Mouse (Mus musculus) hindbrain, embryonic 14.5 days (tissue): ENCODE measurements around the gene Epha1. TPM values are rescaled to one million over a fixed set of nuclear protein-coding genes. Genes with fewer than 3 reads are reported as not detected.

Experiments used
- ATAC-seq: fragments of 200-750 bp; cut with Nextera tagmentation; 2 replicates; pipeline ENCODE4 v1.8.0; 2017; ENCODE audit warnings: moderate number of reproducible peaks, mild to moderate bottlenecking, moderate TSS enrichment, moderate library complexity; ENCODE audit not compliant: low FRiP score
- DNase-seq: peaks from one replicate; pipeline ENCODE4 v3.0.0-alpha.2; 2015; ENCODE audit warnings: low spot score
- H3K27ac ChIP-seq: fragments of 300-500 bp; sonication (generic); 2 replicates; pipeline ENCODE4 v1.5.1; 2014; ENCODE audit warnings: mild to moderate bottlenecking, moderate library complexity
- H3K27me3 ChIP-seq: fragments of 300-500 bp; sonication (generic); 2 replicates; pipeline ENCODE4 v1.6.1; 2014; ENCODE audit warnings: mild to moderate bottlenecking, low read length, mixed read lengths; ENCODE audit not compliant: control insufficient read depth, insufficient read depth
- H3K36me3 ChIP-seq: fragments of 300-500 bp; sonication (generic); replicated peaks from 2 replicates; pipeline ENCODE4 v1.6.1; 2014; ENCODE audit not compliant: control insufficient read depth, insufficient read depth
- H3K4me1 ChIP-seq: fragments of 300-500 bp; sonication (generic); replicated peaks from 2 replicates; pipeline ENCODE4 v1.6.1; 2014; ENCODE audit warnings: antibody characterized with exemption, low read length, mixed read lengths; ENCODE audit not compliant: control insufficient read depth, insufficient read depth
- H3K4me2 ChIP-seq: fragments of 300-500 bp; sonication (generic); replicated peaks from 2 replicates; pipeline ENCODE4 v1.6.1; 2014; ENCODE audit warnings: mild to moderate bottlenecking, moderate library complexity
- H3K4me3 ChIP-seq: fragments of 300-500 bp; sonication (generic); replicated peaks from 2 replicates; pipeline ENCODE4 v1.5.1; 2014; ENCODE audit warnings: mild to moderate bottlenecking, low read length
- H3K9ac ChIP-seq: fragments of 300-500 bp; sonication (generic); 2 replicates; pipeline ENCODE4 v1.6.1; 2014
- H3K9me3 ChIP-seq: fragments of 300-500 bp; sonication (generic); 2 replicates; pipeline ENCODE4 v1.6.1; 2016; ENCODE audit warnings: low read length; ENCODE audit not compliant: control insufficient read depth
- WGBS: fragments of 180-500 bp; shearing (Covaris S2); extraction: QIAGEN DNeasy Blood & Tissue Kit; methylation state at CpG from one replicate; pipeline ENCODE4 v1.1.7; 2014; 5-methylcytosine and 5-hydroxymethylcytosine counted together
- polyA plus RNA-seq: library from polyadenylated mRNA; unstranded; fragments of >200 nt; fragmentation: Nextera tagmentation; extraction: Ambion mirVana; gene quantifications from 2 replicates; pipeline ENCODE4 v1.2.1, GENCODE M21; 2014

Epha1 gene
- polyA plus RNA-seq, 1 experiment from 2014 or later = 0.24 TPM

DNA sequence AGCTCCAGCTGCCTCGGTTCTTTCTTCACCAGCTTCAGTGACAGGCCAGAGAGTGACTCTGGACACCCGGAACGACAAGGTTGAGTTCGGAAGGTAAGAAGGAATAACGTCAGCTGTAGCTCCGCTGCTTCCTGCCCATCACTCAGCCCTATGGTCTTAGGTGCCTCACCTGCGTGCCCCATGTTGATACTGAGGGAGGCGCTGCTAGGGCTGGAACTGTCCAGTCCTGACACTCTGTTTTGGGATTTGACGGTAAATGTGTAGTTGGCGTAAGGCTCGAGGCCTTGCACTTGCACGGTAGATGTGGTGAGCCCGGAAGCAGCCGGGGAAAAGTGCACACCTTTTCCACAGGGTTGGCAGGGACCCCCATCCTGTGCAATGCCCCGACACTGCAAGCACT, 8.5 kb downstream of the Epha1 start:
- 91% methylated on average over 15 of the region's 15 CpGs for WGBS
- ATAC-seq = no peak
- Histone ChIP-seq H3K4me1 (no peaks in the 10 kb centered on the region), H3K9ac (no peak overlapping the region), H3K4me3 (no peak overlapping the region), H3K9me3 (no peaks in the 10 kb centered on the region), H3K4me2 (no peak overlapping the region), H3K36me3 (peaks cover 4% of the 10 kb centered on the region; the same call in 1 of the 2 replicates), H3K27me3 (no peaks in the 10 kb centered on the region), H3K27ac (no peak overlapping the region)
- no peak for DNase-seq

DNA sequence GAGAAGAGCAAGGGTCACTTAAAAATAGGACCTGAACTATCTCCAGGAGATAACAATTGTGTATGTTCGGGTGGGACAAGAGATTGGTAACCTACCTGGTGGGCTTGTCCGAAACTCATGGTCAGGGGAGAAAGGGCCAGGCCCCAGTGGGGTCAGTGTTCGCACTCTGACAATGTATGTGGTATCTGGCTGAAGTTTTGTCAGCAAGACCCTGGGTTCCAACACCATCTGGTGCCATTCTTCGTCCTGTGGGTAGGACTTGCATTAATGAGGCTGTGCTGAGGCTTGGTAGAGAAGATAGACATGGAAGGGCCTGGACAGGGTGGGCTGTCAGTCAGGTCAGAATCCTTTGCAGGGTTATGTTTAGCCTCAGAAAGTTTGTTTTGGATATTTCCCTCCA, 9.0 kb downstream of the Epha1 start:
- 86% methylated on average over 4 of the region's 4 CpGs for WGBS
- H3K27ac ChIP-seq = no peak overlapping the region

GRCm38 (mm10) chr6:42362974-42363373, 10.1 kb downstream of the Epha1 start:
- Histone ChIP-seq H3K9ac (no peak overlapping the region), H3K4me2 (no peak overlapping the region), H3K9me3 (no peaks in the 10 kb centered on the region), H3K4me3 (no peak overlapping the region), H3K36me3 (peaks cover 20% of the 10 kb centered on the region), H3K27me3 (no peaks in the 10 kb centered on the region), H3K4me1 (no peaks in the 10 kb centered on the region), H3K27ac (no peak overlapping the region)
- 60% methylated on average over 3 of the region's 3 CpGs for WGBS
- DNase-seq = no peak
- ATAC-seq = no peak

More for the DNA sequence above, 9.0 kb downstream of the Epha1 start:
- Histone ChIP-seq H3K4me3 (no peak overlapping the region), H3K4me1 (no peaks in the 10 kb centered on the region), H3K4me2 (no peak overlapping the region), H3K27me3 (no peaks in the 10 kb centered on the region), H3K36me3 (peaks cover 9% of the 10 kb centered on the region), H3K9ac (no peak overlapping the region), H3K9me3 (no peaks in the 10 kb centered on the region)
- DNase-seq (no peak), ATAC-seq (no peak)

DNA sequence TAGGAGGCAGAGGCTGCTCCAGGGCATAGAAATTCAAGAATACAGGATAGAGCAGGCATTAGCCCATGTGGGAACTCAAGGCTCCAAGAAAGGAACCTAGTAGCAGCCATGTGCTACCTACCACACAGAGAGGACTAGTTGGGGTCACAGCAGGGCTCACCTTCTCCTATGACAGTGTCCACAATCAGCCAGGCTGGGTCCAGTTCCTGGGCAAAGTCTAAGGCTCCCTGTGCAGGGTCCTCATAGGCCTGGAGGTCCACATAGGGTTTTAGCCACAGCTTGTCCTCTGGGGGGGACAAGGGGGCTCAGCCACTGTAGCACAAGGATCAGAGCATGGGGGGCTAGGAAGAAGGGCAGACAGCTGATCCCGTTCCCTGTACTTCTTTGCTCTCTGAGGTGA, 10.6 kb downstream of the Epha1 start:
- no peaks in the 10 kb centered on the region for H3K9me3 ChIP-seq
- no peaks in the 10 kb centered on the region for H3K27me3 ChIP-seq
- peaks cover 24% of the 10 kb centered on the region for H3K36me3 ChIP-seq
- WGBS = 85% methylated on average over 1 of the region's 1 CpGs
- H3K9ac ChIP-seq = no peak overlapping the region
- H3K4me1 ChIP-seq = no peaks in the 10 kb centered on the region
- DNase-seq = no peak
- H3K4me2 ChIP-seq = no peak overlapping the region
- ATAC-seq = no peak
- H3K4me3 ChIP-seq = no peak overlapping the region
- no peak overlapping the region for H3K27ac ChIP-seq

DNA sequence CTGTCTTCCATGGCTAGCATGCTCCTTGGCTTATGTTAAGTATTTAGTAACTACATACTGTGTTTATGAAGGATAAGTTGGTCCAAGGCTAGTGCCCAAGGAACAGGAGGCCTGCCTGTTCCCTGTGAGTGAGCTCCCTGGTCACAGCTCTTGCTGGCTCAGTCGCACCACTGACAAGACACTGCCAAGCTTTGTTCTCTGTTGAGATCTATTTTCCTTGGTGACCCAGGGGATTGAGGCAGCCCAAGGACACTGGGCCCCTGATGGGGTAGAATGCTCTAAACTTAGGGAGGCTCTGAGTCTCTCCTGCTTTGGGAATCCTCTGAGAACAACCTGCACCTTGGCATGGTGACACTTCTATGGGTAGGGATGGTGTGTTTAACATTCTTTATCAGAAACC, 11.0 kb downstream of the Epha1 start:
- Histone ChIP-seq H3K9me3 (no peaks in the 10 kb centered on the region), H3K27ac (no peak overlapping the region), H3K27me3 (no peaks in the 10 kb centered on the region), H3K4me2 (no peak overlapping the region), H3K4me1 (no peaks in the 10 kb centered on the region), H3K4me3 (no peak overlapping the region), H3K36me3 (peaks cover 29% of the 10 kb centered on the region), H3K9ac (no peak overlapping the region)
- DNase-seq (no peak), ATAC-seq (no peak)
- WGBS = 59% methylated on average over 1 of the region's 1 CpGs

- WGBS = 97% methylated on average over 13 of the region's 13 CpGs
- ATAC-seq (no peak), DNase-seq (no peak)
- Histone ChIP-seq H3K9ac (no peak overlapping the region), H3K9me3 (no peaks in the 10 kb centered on the region), H3K36me3 (peaks cover 37% of the 10 kb centered on the region), H3K4me3 (no peak overlapping the region), H3K27me3 (no peaks in the 10 kb centered on the region), H3K4me1 (no peaks in the 10 kb centered on the region), H3K4me2 (no peak overlapping the region), H3K27ac (no peak overlapping the region)
Measured at GRCm38 (mm10) chr6:42361041-42361895, 11.8 kb downstream of the Epha1 start.

GRCm38 (mm10) chr6:42360231-42360840, 12.7 kb downstream of the Epha1 start:
- H3K4me3 ChIP-seq = no peak overlapping the region
- H3K36me3 ChIP-seq = peaks cover 46% of the 10 kb centered on the region
- WGBS = 88% methylated on average over 6 of the region's 6 CpGs
- no peaks in the 10 kb centered on the region for H3K27me3 ChIP-seq
- H3K4me2 ChIP-seq = no peak overlapping the region
- DNase-seq = no peak
- H3K9ac ChIP-seq = no peak overlapping the region
- no peaks in the 10 kb centered on the region for H3K4me1 ChIP-seq
- ATAC-seq = no peak
- no peak overlapping the region for H3K27ac ChIP-seq
- no peaks in the 10 kb centered on the region for H3K9me3 ChIP-seq

- no peak for ATAC-seq
Measured at GRCm38 (mm10) chr6:42359364-42360147, 13.5 kb downstream of the Epha1 start.

GRCm38 (mm10) chr6:42358901-42359300, 14.2 kb downstream of the Epha1 start:
- ATAC-seq (no peak), DNase-seq (no peak)
- WGBS = 93% methylated on average over 12 of the region's 12 CpGs
- Histone ChIP-seq H3K27ac (no peak overlapping the region), H3K9ac (no peak overlapping the region), H3K4me2 (no peak overlapping the region), H3K36me3 (peaks cover 50% of the 10 kb centered on the region), H3K27me3 (no peaks in the 10 kb centered on the region), H3K4me1 (0 out of 2 replicates have a peak, but pooled peaks cover 5% of the 10 kb centered on the region), H3K9me3 (no peaks in the 10 kb centered on the region), H3K4me3 (no peak overlapping the region)

More at GRCm38 (mm10) chr6:42359364-42360147, 13.5 kb downstream of the Epha1 start:
- Histone ChIP-seq H3K36me3 (peaks cover 50% of the 10 kb centered on the region), H3K9ac (no peak overlapping the region), H3K27me3 (no peaks in the 10 kb centered on the region), H3K4me2 (no peak overlapping the region), H3K27ac (no peak overlapping the region), H3K9me3 (no peaks in the 10 kb centered on the region), H3K4me1 (no peaks in the 10 kb centered on the region), H3K4me3 (no peak overlapping the region)
- DNase-seq = no peak
- WGBS = 75% methylated on average over 9 of the region's 9 CpGs
